Mouse (Mus musculus): ENCODE measurements around the gene Rcor3.

The Rcor3 gene

DNA sequence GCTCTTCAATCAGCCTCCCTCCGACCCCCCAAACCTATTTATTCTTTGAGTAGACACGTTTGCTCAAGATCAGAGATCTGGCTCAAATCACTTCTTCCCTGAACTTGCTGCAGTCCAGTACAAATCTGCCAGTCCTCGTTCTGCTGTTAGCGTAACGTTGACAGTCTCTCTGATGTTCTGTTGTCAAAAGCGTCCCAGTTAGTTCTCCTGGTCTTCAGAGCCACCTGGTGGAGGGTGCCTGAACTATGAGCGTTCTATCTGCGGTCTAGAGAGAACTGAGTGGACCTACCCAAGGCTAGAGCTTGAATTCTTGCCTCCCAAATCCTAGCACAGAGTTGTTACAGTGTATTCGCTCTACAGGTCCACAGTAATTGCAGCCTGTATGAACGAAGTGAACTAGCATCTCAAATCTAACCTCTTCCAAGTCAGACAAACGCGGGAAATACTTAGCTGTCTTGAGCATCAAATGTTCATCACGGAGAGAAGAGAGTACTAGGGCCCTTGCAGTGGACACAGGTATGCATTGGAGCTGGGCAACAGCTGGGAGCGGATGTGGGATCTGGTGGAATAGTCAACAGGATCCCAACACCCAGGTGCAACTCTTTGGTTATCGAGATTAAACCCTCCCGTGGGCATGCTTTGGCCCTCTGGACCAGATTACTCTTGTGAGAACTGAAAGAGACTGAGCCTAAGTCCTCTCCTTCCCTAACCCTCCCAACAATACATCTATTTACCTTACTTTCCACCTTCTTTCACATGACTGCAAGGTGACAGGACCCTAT lies 44.8 kb downstream of the Rcor3 start:
- peak; percentile 61 to 76 for DNase-seq

- peak; percentile 96 to 97 for DNase-seq
These were observed 45.8 kb downstream of the Rcor3 start, which contains the start of gene Traf5 for GRCm38 (mm10) chr1:192091806-192092772. Traf5 (minus strand) TSS chr1:192092559.

DNA sequence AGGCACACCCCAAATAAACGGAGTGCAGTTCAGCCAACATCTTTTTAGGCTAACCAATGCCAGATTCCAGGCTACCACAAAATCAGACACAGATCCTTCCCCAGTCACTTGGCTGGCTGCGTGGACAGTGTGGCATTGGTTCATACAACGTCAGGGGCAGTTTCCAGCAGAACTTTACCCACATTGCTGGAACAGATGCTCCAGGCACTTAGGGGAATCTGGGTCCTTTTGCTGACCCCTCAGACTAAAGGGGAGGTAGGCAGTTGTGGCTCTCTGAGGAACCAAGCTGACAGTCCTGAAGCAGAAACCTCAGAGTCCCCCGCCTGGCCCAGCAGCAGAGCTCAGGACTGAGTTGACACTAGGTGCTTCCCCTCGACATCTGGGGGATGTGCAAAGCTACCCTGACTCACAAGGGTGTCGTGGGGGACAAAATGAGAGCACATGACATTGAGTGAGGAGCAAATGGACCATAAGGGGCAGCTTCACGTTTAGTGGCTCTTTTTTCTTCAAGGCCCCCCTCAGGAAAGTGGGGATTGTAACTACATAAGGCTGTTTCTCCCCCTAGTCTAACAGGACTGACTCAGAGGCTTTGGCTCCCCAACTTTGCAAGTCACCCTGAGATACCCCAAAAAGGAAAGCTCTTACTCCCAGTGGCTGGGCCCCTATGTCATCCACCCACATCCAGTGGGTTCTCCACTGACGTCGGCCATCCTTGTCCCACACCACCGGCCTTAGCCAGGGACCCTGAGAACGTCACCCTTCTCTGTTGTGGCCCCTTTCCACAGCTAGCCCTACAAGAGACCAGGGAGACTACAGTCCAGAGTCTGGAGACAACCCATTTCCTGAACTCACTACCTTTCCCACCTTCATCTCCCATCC lies 46.9 kb downstream of the Rcor3 start:
- DNase-seq, result no peak

- DNase-seq, result no peak
These were observed 47.6 kb downstream of the Rcor3 start for GRCm38 (mm10) chr1:192090281-192090680.

DNA sequence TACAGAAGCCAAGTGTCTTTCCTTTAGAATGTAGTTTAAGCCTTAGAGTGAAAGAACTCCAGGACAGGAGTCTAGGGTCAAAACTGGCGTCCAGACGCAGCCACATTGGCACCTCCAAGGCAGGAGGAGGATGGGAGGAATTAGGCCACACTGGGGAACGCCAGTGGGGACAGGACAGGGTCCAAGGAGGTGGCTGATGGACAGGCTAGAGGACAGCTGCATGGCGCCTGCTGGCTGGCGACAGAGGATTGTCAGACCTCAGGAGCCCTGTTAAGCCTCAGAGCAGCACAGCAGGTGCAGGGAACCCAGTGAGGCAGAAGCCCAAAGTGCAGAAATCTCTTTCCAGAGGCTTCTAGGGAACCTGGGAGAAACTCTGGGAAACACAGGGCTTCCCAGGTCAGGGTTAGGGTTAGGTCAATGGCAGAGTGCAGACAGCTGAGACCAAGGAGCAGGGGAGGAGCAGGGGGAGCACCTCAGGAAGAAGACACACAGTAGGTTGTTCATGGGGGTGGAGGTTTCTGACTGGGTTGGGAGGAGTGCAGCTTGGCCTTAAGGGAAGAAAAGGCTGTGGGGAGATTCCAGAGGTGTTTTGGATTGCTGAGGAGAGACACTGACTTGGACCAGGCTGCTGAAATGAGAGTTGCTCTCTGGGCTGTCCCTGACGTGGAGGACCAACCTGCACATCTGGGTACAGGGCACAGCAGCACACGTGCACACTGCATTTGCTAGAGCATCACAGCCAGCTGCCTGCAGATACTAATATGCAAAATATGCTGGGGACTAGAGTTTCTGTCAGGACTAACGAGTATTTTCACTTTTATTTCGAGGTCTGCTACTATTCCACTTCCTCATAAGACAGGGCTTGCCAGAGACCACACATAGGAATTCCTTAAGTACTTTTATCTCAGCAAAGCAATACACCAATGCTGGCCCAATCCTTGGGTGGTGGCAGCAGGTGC lies 48.4 kb downstream of the Rcor3 start:
- no peak for DNase-seq

GRCm38 (mm10) chr1:192088011-192088410 lies 49.9 kb downstream of the Rcor3 start:
- no peak for DNase-seq

DNA sequence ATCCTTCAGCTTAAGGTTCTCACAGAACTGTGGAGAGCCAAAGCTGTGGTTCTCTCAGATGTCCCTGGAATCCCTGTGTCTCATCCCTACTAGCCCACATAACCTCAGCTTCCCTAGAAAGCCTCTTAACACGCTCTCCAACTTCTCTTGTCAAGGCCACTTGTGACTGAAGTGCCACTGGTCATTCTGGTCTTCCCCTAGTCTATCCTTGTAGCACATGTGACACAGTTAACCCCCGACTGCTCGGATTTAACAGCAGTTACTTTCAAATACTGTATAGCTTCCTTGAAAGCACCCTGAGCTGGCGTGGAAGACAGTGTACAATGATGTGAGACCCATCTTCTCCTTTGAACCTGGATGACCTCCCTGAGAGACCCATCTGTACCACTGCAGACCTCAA lies 50.8 kb downstream of the Rcor3 start:
- no peak for DNase-seq

DNA sequence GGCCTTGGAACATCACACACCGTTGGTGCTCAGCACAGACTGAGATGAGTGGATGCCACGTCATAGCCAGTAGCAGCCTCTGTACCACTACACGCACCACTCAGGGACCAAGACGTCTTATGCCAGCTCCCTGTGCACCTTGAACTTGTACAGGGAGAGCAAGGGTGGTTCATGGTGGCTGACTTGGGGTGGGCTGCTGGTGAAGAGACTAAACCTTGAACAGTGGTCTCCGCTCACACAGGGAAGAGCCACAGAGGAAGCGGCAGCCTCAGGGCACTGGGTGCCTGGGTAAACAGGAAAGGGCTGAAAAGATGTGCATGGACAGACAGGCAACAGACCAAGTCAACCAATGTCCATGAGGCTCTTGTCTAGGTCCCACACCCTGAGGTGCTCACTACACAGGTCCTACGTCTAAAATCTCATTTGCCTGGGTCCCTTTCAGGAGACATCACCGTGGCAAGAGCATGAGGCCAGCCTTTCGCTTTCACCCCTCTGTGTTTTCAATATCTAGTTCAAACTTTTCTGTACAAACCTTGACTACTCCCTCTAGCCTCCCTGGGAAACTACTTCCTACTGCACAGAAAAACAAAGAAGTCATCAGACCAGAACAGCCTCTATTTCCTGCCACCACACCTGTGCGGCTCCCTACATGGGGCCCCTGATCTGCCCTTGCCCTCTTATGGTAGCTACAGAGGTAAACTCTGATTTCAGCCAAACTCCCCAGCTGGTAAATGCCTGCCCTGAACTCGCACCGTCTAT lies 51.4 kb downstream of the Rcor3 start:
- DNase-seq, result peak in 1 of 2 experiments; percentile 48

DNA sequence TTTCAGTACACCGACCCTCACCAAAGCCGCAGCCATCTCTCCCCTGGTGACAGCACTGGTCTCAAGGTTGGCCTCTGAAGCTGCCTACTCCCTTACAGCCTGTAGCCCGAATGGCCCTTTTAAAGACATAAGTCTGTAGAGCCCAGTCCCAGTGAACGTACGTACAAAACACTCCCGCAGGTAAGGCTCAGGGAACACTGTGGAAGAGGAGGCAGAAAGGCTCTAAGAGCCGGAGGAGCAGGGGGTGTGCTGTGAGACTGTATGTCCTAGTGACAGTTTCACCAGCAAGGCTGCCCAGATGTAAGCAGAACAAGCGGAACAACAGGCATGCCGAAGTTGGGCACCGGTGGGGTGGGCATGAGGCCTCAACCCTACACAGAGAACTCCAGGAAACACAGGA lies 52.6 kb downstream of the Rcor3 start:
- no peak for DNase-seq

DNA sequence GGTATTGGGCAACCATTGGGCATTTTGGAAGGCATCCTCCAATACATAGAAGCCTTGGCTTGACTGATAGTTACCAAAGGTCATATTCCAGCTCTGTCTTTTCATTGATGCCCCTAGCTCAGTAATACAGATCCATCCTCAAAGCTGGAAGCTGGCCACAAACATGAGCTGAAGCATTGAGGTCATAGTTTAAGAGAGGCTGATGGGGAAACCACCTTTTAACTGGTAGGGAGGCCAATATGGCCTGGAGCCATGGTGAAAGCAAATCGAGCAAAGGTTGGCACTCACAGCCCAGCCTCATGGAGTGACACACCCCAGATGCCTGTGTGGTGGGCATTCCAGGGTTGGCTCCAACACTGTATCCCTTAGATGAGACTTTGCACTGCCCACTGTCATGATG lies 55.2 kb downstream of the Rcor3 start:
- no peak for DNase-seq

- DNase-seq, result no peak
These were observed 56.7 kb downstream of the Rcor3 start for GRCm38 (mm10) chr1:192081129-192081528.

DNA sequence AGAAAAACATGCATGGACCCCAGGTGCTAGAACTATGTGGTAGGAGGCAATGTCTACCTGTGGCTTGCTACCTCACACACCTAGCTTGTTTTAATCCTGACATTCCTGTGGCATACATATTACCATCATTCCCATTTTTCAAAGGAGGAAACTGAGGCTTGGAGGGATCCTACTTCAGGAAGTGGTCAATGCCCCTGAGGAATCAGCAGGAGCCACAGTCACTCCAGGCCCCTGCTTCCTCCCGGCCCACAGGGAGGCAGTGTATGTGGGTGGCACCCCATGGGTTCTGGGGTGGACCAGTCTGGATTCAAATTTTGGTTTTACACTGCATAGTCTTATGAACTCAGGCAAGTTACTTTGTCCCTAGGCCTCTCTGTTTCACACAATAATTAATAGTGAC lies 58.7 kb downstream of the Rcor3 start:
- DNase-seq, result no peak

- peak in 1 of 2 experiments; percentile 44 for DNase-seq
These were observed 59.5 kb downstream of the Rcor3 start for GRCm38 (mm10) chr1:192078406-192078805.

- DNase-seq, result no peak
These were observed 60.9 kb downstream of the Rcor3 start for GRCm38 (mm10) chr1:192076796-192077535.

- DNase-seq, result no peak
These were observed 61.8 kb downstream of the Rcor3 start for GRCm38 (mm10) chr1:192076101-192076500.

GRCm38 (mm10) chr1:192074824-192075223 lies 63.0 kb downstream of the Rcor3 start:
- DNase-seq, result no peak

DNA sequence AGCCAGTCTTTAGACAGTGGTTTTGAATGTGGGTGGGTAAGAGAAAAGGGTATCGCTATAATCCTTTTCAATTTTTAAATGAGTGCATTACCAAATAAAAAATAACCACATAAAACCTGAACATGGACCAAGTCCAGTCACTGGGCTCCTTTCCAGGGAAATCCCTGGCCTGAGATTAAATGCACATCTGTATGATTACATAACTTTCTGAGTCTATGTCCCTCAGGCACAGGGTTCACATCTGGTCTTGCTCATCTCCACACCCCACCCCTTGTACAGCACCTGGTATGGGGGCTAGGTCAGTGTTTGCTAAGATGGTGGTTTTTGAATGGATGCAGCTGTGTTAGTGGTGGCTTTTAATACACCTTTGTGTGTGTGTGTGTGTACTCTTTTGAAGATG lies 65.4 kb downstream of the Rcor3 start:
- no peak for DNase-seq

GRCm38 (mm10) chr1:192070618-192071051 lies 67.2 kb downstream of the Rcor3 start:
- DNase-seq, result no peak

- DNase-seq, result no peak
These were observed 67.8 kb downstream of the Rcor3 start for GRCm38 (mm10) chr1:192069971-192070591.

All from thymus, adult 18-20 months (tissue).